Mouse (Mus musculus): Measurements from ENCODE around the gene Onecut1. TPM values are rescaled to one million over a fixed set of nuclear protein-coding genes. Genes with fewer than 3 reads are reported as not detected.

Onecut1 gene
- total RNA-seq (2015) = not detected in 2 replicates
- not detected in 2 replicates for total RNA-seq (2017)

DNA sequence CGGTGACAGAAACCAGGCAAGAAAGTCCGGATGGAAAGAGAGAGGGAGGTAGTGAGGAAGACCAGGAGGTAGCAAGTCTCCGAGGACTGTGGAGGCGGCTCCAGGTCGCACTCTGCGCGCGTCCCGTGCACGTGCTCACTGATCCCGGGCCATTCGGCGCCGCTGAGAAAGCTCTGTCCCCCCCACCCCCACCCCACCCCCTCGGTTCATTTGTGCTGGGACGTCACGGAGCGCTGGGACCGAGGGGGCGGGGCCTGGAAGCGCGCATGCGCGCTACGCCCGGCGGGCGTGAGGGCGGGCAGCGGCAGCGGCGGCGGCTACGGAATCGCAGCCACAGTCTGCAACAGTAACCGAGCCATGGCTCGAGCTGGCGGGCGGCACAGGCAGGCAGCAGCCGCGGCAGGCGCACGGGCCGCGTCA is at the start of gene Onecut1:
Gene Onecut1 (plus strand): TSS at position 361 of the 420 bp plus-strand sequence.
- no peak for ATAC-seq (ENCODE audit: poor library complexity, severe bottlenecking)

DNA sequence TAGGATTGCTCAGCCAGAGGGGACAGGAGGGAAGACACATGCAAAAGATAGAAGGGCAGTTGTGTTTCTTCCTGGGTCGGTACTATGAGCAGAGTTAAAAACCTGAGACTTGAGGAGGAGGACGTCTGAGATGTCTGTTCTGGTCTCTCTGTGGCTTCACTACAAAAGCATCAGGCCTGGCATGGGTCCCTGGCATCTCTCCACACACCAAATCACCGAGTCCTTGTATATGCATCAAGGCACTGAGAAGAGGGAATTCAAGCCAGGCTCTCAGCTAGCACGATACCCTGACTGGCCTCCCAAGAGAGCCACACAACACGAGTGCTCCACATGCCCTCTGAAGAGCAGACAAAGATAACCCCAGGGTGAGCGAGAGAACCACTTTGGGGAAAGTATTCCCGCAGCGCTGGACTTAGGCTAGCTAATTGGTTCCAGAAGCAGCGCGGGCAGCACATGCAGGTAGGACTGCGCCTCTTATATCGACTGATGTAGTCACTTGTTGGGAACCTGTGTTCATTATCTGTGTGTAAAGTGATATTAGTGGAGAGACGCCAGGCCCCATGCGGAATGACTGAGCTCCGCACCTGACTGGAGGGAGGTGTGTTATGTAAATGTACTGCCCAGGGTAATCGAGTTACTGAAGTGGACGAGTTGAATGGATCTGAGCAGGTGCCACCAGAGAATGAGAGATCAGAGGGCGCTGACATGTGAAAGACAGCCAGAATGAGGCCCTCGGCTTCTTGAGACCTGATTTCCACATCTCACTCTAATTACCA is 41.8 kb upstream of the Onecut1 start:
- no peak for ATAC-seq (ENCODE audit: poor library complexity, severe bottlenecking)

DNA sequence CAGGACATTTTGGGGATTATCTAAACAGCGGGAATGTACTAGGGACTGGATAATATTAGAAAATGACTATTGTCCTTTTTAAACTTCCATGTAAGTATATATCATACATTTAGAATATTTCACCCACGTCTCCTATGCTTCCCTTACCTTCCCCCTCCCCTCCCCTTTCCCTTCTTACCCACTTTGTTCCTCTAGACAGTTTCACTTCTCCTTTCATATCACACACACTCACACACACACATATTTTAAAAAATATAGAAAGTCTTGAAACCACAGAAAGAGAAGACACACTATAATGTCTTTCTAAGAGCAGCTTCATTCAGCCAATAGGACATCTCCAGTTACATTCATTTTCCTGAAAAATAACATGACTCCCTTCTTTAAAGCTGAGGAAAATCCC is 36.6 kb upstream of the Onecut1 start:
- ATAC-seq (ENCODE audit: poor library complexity, severe bottlenecking) = peak; percentile 88

DNA sequence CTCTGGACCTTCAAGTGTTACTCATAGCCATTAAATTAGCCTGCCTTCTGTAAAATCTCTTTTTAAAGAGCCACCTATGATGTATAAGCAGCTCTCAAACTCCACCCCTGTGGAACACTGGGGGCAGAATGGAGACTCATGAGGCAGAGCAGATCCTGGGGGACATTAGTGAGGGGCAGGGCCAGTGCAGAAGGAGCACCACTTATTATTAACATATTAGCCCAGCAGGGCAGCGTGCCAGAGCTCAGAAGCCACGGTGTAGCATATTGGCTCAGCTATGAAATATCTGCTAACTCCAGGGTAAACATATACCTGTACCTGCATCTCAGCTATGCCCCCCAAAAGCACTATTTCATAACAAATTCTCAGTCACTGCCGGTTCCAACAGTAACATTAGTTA is 32.5 kb upstream of the Onecut1 start:
- no peak for ATAC-seq (ENCODE audit: poor library complexity, severe bottlenecking)

DNA sequence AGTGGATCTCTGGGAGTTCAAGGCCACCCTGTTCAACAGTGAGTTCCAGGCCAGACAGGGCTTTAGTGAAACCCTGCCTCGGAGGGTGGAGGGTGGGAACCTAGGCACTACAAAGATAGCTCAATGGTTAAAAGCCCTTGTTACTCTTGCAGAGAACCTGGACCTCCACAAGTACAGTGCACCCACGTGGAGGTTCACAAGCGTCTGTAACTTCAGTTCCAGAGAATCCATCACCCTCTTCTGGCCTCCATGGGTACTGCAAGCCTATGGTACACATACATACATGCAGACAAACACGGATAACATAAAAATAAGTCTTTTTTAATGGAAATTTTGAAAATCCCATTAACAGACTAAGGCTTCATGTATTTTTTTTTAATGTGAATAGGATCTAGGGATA is 18.8 kb upstream of the Onecut1 start:
- ATAC-seq (ENCODE audit: poor library complexity, severe bottlenecking) = no peak

DNA sequence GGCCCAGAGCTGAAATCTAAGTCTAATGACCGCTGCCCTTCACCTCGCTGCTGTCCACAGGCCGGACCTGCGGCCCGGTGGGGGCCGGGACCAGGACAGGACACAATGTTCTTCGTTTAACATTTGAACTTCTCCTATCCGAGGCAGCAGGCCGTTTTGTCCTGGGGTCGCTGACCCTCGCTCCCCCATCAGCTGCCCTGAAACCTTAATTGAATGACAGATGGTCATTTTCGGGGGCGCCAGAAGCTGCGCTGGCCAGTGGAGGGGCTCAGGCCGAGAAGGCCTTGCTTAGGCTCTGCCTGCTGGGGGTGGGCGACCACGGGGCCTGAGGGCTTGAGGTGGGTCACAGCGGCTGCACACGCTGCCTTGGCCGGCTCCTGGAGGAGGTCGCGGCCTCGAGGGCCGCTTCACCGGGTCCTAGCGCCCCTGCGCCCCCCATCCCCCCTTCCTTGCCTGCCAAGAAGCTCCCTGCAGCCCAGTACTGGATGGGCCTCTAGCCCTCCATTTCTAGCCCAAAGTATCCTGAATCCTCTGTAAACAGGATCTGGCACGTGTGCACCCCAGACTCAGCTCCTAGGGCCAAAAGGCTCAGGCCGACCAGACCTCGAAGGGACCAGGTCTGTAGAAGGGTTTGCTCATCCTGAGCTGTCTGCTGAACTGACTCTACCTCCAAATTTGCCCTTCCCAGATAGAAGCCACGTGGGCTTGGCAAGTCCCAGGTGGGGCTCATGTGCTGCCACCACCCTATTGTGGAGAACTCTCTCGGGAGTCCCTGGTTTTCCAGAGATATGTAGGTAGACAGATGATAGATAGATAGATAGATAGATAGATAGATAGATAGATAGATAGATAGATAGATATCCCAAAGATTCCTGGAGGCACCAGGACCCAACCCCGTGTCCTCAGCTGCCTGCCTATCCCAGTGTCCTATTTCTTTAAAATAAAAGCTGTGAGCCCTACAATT is 14.6 kb upstream of the Onecut1 start:
- no peak for ATAC-seq (ENCODE audit: poor library complexity, severe bottlenecking)

DNA sequence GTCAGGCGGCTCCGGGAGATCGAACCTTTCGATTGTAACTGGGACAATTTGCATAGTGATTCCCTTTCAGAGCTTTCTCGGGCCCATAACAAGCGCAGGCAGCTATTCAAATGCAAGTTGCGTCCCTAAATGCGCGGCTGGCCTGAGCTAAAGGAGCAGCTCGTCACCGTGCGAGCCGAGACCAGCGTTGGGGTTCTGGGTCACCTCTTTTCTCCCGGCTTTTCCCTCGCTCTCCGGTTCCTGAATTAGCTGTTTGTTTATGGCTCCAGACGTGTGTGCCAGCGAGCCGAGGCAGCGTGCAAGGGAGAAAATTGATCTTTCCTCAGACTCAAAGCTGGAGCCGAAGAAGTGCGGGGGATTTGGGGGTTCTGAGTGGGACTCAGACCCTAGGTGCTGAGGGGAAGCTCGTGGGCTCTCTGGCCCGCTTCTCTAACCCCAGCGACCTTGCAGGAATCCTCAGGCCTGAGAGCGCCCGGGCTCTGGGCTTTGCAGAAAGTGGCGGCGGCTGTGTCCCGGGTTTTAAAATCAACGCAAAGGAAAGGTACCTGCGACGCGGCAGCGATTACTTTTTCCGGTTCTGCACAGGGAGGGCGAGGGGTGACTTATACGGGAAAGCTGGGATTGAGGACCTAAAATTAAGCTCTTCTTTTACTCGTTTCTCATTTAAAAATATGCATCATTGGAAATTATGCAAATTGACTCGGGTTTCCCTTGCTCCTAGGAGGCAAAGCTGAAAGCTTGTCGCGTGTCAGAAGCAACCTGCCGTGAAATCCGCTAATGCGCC is 13.1 kb upstream of the Onecut1 start:
- no peak for ATAC-seq (ENCODE audit: poor library complexity, severe bottlenecking)

DNA sequence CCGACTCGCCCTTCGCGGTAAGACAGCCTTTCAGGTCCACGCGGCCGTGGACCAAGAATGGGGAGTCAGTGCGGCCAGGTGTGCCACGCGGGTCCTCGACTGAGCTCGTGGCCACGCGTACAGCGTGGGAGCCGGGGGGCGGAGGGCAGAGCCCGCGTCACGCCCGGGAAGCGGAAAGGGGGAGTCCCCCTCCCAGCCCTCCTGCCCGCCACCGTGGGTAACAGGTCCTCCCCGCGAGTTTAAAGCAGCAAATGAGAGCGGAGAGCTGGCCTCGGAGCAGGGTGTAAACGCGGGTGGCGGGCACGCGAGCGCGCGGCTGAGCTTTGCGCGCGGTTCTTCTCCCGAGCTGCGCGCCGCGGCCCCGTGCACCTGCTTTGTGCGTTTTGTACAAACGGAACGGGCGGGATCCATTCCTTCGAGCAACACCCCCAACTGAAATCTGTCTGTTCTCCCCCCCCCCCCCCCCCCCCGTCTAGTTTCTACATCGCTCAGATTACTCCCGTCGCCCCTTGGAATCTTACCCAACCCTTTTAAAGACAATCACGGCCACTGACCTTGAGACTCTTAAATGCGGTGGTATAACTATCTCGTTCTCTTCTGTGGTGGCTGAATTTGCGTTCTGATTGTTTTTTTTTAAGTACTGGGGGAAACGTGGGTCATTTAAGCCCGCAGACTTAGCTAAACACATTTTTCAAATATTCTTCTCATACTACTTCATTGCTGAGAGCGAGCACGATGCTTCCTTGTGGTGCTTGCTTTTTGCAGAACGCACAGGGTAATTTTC is 12.3 kb upstream of the Onecut1 start:
- no peak for ATAC-seq (ENCODE audit: poor library complexity, severe bottlenecking)

DNA sequence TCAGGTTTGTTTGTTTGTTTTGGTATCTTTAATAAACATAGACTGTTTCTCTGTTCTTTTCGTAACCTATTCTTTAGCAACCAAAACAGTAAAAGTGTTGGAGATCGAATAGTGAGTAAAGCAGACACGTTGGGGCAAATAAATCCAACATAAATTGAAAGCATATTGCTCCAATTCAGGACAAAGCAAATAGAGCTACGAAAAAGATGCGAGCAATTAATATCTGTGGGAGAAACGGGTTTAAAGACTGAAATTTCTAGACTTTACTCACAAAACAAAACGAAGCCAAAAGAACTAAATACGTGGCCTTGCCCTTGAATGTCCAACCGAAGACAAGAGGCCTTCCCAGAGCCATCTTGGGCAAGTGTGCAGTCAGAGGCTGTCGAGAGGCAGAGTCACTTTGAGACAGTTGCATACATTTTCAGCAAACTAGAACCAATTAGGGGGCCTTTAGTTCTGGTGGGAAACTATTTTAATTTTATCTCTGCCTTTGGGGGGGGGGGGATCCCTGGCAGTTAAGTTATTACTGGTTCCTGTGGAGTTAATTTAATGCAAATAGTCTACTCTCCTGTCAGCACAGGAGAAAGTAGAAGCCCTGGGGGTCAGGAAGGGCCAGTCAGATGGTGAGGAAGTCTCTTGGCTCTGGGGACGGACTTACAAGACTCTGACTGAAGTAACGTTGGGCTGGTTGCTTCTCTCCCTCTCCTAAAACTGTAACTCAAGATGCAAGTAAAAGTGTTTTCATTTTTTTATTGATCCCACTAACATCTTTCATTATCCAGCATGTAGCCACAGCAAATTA is 11.5 kb upstream of the Onecut1 start:
- no peak for ATAC-seq (ENCODE audit: poor library complexity, severe bottlenecking)

DNA sequence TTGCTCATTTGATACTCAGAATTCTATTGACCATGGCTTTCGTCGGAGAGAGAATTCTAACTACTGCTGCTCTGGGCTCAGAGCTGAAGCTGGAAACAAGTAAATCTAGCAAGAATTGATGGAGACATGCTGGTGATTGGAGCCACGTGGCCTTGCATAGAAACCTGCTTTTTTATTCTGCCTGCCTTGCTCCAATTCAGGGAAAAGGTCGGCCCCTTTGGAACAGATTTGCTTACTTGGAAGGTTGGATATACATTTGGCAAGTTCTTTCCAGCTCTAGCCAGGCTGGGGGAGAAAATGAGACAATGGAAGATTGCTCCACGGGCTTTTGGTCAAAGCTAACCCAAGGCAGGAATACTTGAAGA is 11.0 kb upstream of the Onecut1 start:
- no peak for ATAC-seq (ENCODE audit: poor library complexity, severe bottlenecking)

DNA sequence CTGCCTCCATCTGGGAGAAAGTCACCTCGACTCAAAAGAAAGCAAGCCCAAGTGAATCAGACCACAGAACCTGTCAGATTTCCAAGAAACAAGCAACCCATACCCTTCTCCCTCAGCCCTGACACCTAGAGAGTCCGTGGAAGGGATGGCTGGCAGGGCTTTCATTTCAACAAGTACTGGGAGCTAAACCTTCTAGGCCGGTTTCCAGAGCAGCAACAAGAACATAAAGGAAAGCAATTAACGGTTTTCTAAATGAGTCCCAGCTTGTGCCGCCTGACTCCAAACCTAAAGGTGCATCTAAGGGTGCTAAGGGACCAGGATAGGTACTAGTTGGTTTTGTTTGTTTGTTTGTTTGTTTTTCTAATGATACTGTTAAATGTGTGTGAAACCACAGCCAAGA is 10.1 kb upstream of the Onecut1 start:
- ATAC-seq (ENCODE audit: poor library complexity, severe bottlenecking) = no peak

DNA sequence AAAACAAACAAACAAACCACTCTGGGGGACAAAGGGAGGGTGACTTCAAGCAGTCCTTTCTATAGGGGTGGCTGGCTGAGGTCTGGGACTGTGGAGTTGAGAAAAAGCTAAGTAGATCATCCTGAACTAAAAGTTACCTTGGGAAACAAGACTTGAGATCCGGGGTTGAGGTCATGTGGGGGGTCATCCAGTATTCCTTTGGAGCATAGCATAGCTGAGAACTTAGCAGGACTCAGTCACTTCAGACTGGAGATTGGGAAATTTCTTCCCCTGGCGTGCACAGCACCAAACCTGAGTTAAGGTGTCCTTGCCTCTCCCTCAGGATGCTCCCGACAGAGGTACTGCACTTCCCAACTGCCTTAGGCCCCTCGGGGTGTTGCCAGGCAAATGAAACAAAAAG is 9.4 kb upstream of the Onecut1 start:
- no peak for ATAC-seq (ENCODE audit: poor library complexity, severe bottlenecking)

DNA sequence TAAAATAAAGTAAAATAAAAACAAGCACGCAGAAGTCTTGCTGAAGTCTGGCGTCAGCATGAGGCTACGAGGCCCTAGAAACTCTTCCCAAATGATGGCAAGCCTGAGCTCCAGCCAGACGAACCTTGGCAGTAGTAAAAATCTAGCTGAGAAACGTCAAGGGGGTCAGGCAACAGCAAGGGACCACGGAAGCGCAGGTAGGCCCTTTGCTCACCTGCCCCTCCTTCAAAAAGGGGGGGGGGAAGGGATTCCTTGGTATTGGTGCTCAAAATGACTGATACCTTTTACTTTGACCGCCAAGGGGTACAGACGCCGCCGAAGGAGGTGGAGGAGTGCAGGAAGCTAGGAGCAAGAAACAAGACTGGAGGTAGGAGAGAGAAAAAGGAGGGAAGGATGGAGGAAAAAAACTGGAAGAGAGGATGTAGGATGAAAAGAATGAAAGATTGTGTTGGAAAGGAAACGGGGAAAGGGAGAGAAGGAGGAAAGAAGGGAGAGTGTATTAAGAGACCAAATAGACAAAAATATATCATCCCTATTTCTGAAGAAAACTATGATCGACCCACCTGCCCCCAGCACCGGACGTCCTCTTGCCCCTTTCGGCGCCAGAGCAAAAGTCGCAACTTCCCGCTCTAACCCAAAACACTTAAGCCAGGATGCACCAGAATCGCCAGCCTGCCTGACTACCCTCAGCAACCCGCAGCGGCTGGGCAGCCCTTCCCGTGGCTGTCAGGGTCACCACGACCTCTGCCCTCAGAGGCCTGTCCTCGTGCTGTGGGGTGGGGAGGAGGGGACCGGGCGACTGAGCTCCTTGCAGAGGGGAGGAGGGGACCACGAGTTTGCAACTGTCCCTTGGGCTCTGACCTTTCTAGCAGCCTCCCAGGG is 8.3 kb upstream of the Onecut1 start:
- no peak for ATAC-seq (ENCODE audit: poor library complexity, severe bottlenecking)

DNA sequence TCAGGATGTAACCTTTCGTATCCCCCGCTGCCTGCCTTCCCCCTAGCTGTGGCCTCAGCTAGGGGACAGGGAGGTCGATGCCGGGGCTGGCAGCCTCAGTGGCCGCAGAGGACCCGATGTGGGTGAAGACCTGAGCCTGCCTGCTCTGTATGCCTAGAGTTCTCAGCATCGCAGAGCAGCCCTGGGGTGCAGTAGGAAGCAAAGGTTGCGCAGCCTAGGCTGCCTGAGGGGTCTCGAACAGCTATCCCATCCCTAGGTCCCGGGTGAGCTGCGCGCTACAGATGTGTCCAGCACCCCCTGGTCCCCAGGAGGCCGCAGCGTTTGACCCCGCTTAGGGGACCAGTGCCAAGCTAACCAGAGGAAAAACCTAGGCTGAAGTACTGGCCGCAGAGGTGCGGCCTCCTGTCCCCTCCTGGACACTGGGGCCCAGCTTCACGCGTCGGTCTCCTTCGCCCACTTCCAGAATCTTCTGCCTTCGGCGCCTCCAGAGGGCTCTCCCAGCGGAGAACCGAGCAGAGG is 7.6 kb upstream of the Onecut1 start:
- no peak for ATAC-seq (ENCODE audit: poor library complexity, severe bottlenecking)

DNA sequence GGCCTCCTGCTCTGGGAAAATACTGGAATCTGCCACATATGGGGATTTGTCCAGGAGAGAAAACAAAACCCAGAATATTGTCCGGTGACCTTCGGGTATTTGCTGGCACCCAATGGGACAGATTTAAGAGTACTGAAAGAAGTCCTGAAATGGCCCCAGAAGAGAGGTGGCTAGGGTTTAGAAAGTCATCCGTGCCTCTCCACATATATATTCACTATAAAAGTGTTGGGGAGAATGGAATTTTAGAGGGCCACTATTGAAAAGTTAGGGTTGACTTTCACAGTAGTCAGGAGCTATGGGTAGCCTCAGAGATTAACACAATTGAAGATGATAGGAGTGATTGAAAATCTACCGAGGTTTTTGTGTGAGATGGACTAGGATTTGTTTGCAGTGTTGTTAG is 6.3 kb upstream of the Onecut1 start:
- no peak for ATAC-seq (ENCODE audit: poor library complexity, severe bottlenecking)

DNA sequence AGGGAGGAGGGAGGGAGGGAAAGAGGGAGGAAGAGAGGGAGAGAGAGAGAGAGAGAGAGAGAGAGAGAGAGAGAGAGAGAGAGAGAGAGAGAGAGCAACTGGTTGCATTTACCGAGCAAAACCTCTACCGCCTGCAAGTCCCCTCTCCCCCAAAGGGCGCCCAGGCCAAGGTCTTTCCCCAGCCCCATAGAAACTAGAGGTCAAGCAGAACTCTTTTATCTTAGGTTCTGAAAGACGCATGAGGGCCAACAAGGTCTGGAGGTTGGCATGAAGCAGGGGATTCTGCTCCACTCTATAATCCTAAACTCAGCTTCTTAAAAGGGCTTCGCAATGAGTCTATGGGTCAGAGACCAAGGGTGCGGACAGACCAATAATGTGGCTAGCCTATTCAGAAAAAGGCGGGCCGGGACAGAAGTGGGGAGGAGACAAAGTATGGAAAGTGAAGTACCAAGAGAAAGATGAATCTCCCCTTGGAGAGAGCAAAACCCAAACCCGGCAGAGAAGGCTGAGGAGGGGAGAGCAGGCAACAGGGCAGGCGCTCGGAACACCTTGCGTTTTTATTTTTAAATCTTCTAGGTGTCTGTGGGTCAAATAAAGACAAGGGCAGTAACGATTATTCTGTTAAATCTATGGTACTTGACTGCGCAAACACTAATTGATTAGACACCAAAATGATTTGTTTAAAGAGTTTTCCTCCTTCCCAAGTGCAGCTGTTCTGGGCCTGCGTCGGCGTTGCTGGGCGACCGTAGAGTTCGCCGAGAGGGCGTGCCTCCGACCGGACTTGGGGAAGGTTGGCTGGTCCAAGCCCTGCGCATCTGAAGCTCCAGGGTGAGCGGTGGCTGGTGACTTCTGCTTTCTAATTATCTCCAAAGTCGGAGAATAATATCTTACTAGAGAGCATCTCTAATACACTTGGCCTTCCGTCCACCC is 4.9 kb upstream of the Onecut1 start:
- ATAC-seq (ENCODE audit: poor library complexity, severe bottlenecking) = no peak

DNA sequence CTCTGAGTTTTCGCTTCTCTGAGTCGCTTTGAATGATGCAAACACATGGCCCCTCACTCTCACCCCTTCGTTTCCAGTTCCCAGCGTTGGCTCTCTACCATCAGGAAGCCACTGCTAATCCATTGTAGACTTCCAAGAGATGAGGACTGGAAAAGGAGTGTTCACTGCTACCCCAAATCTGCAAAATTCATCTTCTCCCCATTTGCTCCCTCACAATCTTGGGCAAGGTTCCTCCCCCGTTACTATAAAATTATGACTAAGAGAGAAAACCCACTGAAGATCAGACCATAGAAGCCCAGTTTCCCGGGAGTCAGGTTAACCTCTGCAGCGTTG is 4.2 kb upstream of the Onecut1 start:
- ATAC-seq (ENCODE audit: poor library complexity, severe bottlenecking) = no peak

Data from megakaryocyte, adult 5-6 weeks (primary cell).